Mouse (Mus musculus) spleen, postnatal 10 days (tissue): ENCODE measurements at regions not wholly inside any gene's neighbourhood (a gene's known extent, or its start where the extent isn't known, plus 50 kb on each side); places are given as distances from the start of the nearest gene placed in this dataset.

Experiments
- DNase-seq, 2 experiments: peaks; one replicate each; pipeline ENCODE4 v3.0.0; 2021 to 2022; ENCODE audit warnings: low spot score in 2 of 2

GRCm38 (mm10) chr8:103370394-103370793, 585.0 kb upstream of the Cdh11 start:
- DNase-seq: no peak

- DNase-seq: no peak
Observed at GRCm38 (mm10) chr8:103373007-103373406, 587.6 kb upstream of the Cdh11 start.

- no peak for DNase-seq
Observed at GRCm38 (mm10) chr8:103374151-103374550, 588.7 kb upstream of the Cdh11 start.

GRCm38 (mm10) chr8:103378545-103378944, 593.1 kb upstream of the Cdh11 start:
- DNase-seq: no peak

GRCm38 (mm10) chr8:103381575-103381974, 596.1 kb upstream of the Cdh11 start:
- DNase-seq: no peak

GRCm38 (mm10) chr8:103391359-103391758, 605.9 kb upstream of the Cdh11 start:
- DNase-seq: no peak

GRCm38 (mm10) chr8:103395316-103395715, 609.9 kb upstream of the Cdh11 start:
- no peak for DNase-seq

- DNase-seq: no peak
Observed at GRCm38 (mm10) chr8:103398179-103398578, 612.7 kb upstream of the Cdh11 start.

GRCm38 (mm10) chr8:103399466-103399865, 614.0 kb upstream of the Cdh11 start:
- no peak for DNase-seq

- no peak for DNase-seq
Observed at GRCm38 (mm10) chr8:103400143-103400542, 614.7 kb upstream of the Cdh11 start.

GRCm38 (mm10) chr8:103402731-103403130, 617.3 kb upstream of the Cdh11 start:
- DNase-seq: no peak

- DNase-seq: no peak
Observed at GRCm38 (mm10) chr8:103403826-103404225, 618.4 kb upstream of the Cdh11 start.

GRCm38 (mm10) chr8:103405787-103406186, 620.3 kb upstream of the Cdh11 start:
- DNase-seq: no peak

- DNase-seq: no peak
Observed at GRCm38 (mm10) chr8:103406921-103407320, 621.5 kb upstream of the Cdh11 start.

GRCm38 (mm10) chr8:103407631-103408030, 622.2 kb upstream of the Cdh11 start:
- no peak for DNase-seq

GRCm38 (mm10) chr8:103408411-103408810, 623.0 kb upstream of the Cdh11 start:
- no peak for DNase-seq

GRCm38 (mm10) chr8:103409121-103409551, 623.7 kb upstream of the Cdh11 start:
- no peak for DNase-seq

GRCm38 (mm10) chr8:103412731-103413130, 627.3 kb upstream of the Cdh11 start:
- no peak for DNase-seq

GRCm38 (mm10) chr8:103413589-103414575, 628.4 kb upstream of the Cdh11 start:
- DNase-seq: no peak

- DNase-seq: no peak
Observed at GRCm38 (mm10) chr8:103422313-103422973, 637.0 kb upstream of the Cdh11 start.

GRCm38 (mm10) chr8:103425967-103426366, 640.5 kb upstream of the Cdh11 start:
- no peak for DNase-seq

GRCm38 (mm10) chr8:103430874-103431492, 645.5 kb upstream of the Cdh11 start:
- DNase-seq: no peak
